In the genomic region with DNA sequence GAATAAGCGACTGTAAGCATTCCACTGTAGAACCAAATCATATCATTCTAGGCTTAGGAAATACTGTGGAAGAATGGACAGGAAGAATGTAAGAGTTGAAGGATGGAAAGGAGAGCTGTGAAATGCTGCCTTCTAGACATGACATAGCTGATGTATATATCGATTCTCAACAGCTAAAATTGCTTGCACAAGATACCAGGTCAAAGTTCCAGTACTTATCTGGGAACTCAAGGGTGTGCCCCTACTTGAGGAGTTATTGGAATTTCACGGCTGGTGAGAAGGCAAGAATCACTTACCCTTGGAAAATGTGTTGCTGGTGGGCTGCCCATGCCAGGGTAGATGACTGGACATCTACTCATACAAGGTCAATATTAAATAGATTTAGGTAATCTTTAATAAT, we compare ENCODE assay signal across 33 mouse cellular contexts.
"Had no signal": no experiment of that assay in that cellular context is flagged by ENCODE, and none has a peak within 500 bp of the region (broad histone marks: within the 10 kb centered on the region; RNA-seq: fewer than 3 reads in every experiment).

No protein-coding gene starts in this region.

- H3K9me3 ChIP-seq: heart, embryonic 10.5 days; heart, embryonic 12.5 days; heart, embryonic 13.5 days; heart, embryonic 15.5 days; hindbrain, embryonic 10.5 days; hindbrain, embryonic 12.5 days; hindbrain, embryonic 13.5 days; hindbrain, embryonic 15.5 days; kidney, embryonic 15.5 days had no signal

- H3K27me3 ChIP-seq: heart, embryonic 12.5 days; heart, embryonic 13.5 days; heart, embryonic 15.5 days; hindbrain, embryonic 12.5 days; hindbrain, embryonic 13.5 days; hindbrain, embryonic 15.5 days; kidney, embryonic 15.5 days had no signal

- H3K9ac ChIP-seq: heart, embryonic 12.5 days; heart, embryonic 13.5 days; heart, embryonic 15.5 days; hindbrain, embryonic 12.5 days; hindbrain, embryonic 13.5 days; hindbrain, embryonic 14.5 days; hindbrain, embryonic 15.5 days; kidney, embryonic 15.5 days had no signal

- H3K27ac ChIP-seq: heart, embryonic 10.5 days; heart, embryonic 13.5 days; heart, embryonic 15.5 days; hindbrain, embryonic 10.5 days; hindbrain, embryonic 12.5 days; hindbrain, embryonic 13.5 days; hindbrain, embryonic 14.5 days; hindbrain, embryonic 15.5 days; hindbrain, postnatal 0 days; kidney, embryonic 15.5 days; kidney, postnatal 0 days; layer of hippocampus, adult 2 months; left cerebral cortex, adult 2 months had no signal

- ATAC-seq: hindbrain, embryonic 16.5 days; hindbrain, postnatal 0 days; inflammation-experienced regulatory T-cells, adult 6 months had no signal

- H3K4me2 ChIP-seq: heart, embryonic 11.5 days; heart, embryonic 12.5 days; heart, embryonic 13.5 days; heart, embryonic 15.5 days; hindbrain, embryonic 12.5 days; hindbrain, embryonic 13.5 days; hindbrain, embryonic 14.5 days; hindbrain, embryonic 15.5 days; kidney, embryonic 15.5 days had no signal

- H3K4me1 ChIP-seq: heart, embryonic 10.5 days; heart, embryonic 12.5 days; heart, embryonic 13.5 days; heart, embryonic 15.5 days; hindbrain, embryonic 10.5 days; hindbrain, embryonic 12.5 days; hindbrain, embryonic 13.5 days; hindbrain, embryonic 15.5 days; kidney, embryonic 15.5 days had no signal

- DNase-seq: heart, postnatal 10 days; heart, postnatal 14 days; heart, postnatal 36 days; heart, postnatal 4 days; kidney, adult 11 months; kidney, adult 18-20 months; kidney, adult 2 months; kidney, adult 8-10 months; kidney, adult 9 months; kidney, postnatal 10 days; kidney, postnatal 14 days; kidney, postnatal 25 days; kidney, postnatal 36 days; kidney, postnatal 4 days; layer of hippocampus, adult 9-11 months; layer of hippocampus, postnatal 36 days had no signal

- H3K36me3 ChIP-seq: heart, embryonic 10.5 days; heart, embryonic 12.5 days; heart, embryonic 13.5 days; heart, embryonic 15.5 days; hindbrain, embryonic 10.5 days; hindbrain, embryonic 12.5 days; hindbrain, embryonic 13.5 days; hindbrain, embryonic 15.5 days; kidney, embryonic 15.5 days had no signal

- H3K4me3 ChIP-seq: heart, embryonic 10.5 days; heart, embryonic 12.5 days; heart, embryonic 13.5 days; heart, embryonic 15.5 days; hindbrain, embryonic 10.5 days; hindbrain, embryonic 12.5 days; hindbrain, embryonic 13.5 days; hindbrain, embryonic 15.5 days; kidney, embryonic 15.5 days; layer of hippocampus, adult 2 months; left cerebral cortex, adult 2 months had no signal
